Mouse (Mus musculus) heart, adult 10 weeks (tissue): ENCODE data around the gene Get4. TPM values are rescaled to one million over a fixed set of nuclear protein-coding genes. Genes with fewer than 3 reads are reported as not detected.

ENCODE experiments used
- polyA plus RNA-seq: library from polyadenylated mRNA; stranded (reverse); fragments of 350-450 nt; fragmentation: Illumina TruSeq; extraction: RNeasy Lipid Tissue Mini Kit (QIAGEN cat#74804); gene quantifications from one replicate; pipeline ENCODE4 v1.2.3, GENCODE M21; 2014; ENCODE audit warnings: low read depth, low replicate concordance

Gene Get4
- 49.9 TPM for polyA plus RNA-seq

GRCm38 (mm10) chr5:139252081-139252909 is at the start of gene Get4:
Gene Get4, plus strand, starts transcription at chr5:139252324.

Other genes starting within 250 kb of the Get4 start
- gene Prkar1b, start 102.3 kb upstream of the Get4 start, polyA plus RNA-seq: 1.9 TPM
- gene Dnaaf5, start 102.1 kb upstream of the Get4 start, polyA plus RNA-seq: 8.7 TPM
- 44.4 TPM for gene Sun1, start 51.7 kb upstream of the Get4 start, polyA plus RNA-seq
- 2.5 TPM for gene Adap1, start 73.3 kb downstream of the Get4 start, polyA plus RNA-seq
- gene Cox19, start 99.1 kb downstream of the Get4 start, polyA plus RNA-seq: 56.3 TPM
- gene Cyp2w1, start 100.3 kb downstream of the Get4 start, polyA plus RNA-seq: not detected
- 52.5 TPM for gene Gpr146, start 125.4 kb downstream of the Get4 start, polyA plus RNA-seq
- 0.81 TPM for gene C130050O18Rik, start 153.0 kb downstream of the Get4 start, polyA plus RNA-seq
- gene Gper1, start 170.8 kb downstream of the Get4 start, polyA plus RNA-seq: 1.1 TPM
- gene 3110082I17Rik, start 208.2 kb downstream of the Get4 start, polyA plus RNA-seq: 4.2 TPM
- gene Zfand2a, start 232.2 kb downstream of the Get4 start, polyA plus RNA-seq: 13.4 TPM